Mouse (Mus musculus) cortical plate, adult 2 months (tissue): Measurements from ENCODE around the gene Scn2b.

Experiments used
- CTCF ChIP-seq: fragments of 200-500 bp; IDR thresholded peaks from 2 replicates; pipeline ENCODE4 v1.5.1; 2011; ENCODE audit warnings: mild to moderate bottlenecking, control low read depth, low read length; ENCODE audit not compliant: insufficient read depth; ENCODE audit errors: extremely low read depth
- POLR2A ChIP-seq: fragments of 200-500 bp; IDR thresholded peaks from 2 replicates; pipeline ENCODE4 v1.6.1; 2011; ENCODE audit warnings: mild to moderate bottlenecking, low read length, control low read depth; ENCODE audit not compliant: insufficient read depth; ENCODE audit errors: extremely low read depth

DNA sequence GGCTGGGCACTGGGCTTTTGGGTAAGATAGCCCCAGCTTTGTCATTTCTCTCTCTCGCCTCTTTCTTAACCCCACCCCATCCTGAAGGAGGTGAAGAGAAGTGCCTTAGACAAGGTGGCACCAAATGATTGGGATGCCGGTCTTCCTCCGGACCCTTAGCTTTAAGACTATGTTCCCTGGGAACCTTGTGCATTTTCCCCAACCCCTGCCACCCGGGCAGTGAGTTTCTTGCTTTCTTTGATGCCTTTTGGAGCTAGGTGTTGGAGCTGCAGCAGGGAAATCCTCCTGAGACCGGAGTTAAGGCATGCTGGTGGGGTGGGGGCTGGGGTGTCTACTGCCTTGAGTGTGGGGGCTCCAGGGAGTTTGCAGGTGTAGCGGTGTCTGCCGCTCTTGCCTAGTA lies 21.5 kb downstream of the Scn2b start:
- TF ChIP-seq POLR2A, result no peak
- no peak for TF ChIP-seq CTCF
